Mouse (Mus musculus) G1E (cell line): ENCODE results near the gene Btbd7. TPM values are rescaled to one million over a fixed set of nuclear protein-coding genes. Genes with fewer than 3 reads are reported as not detected.

Experiments
- ATAC-seq: 2 replicates; pipeline ENCODE4 v1.8.0; 2016; ENCODE audit warnings: mild to moderate bottlenecking; ENCODE audit not compliant: insufficient number of reproducible peaks, poor library complexity, low FRiP score, severe bottlenecking; ENCODE audit errors: extremely low read depth
- DNase-seq: peaks from one replicate; pipeline ENCODE4 v3.0.0; 2012; ENCODE audit warnings: low spot score
- H3K27me3 ChIP-seq: 2 replicates; pipeline ENCODE4 v1.6.1; 2012; ENCODE audit warnings: mild to moderate bottlenecking, low read length, inconsistent platforms; ENCODE audit not compliant: insufficient read depth
- H3K36me3 ChIP-seq: replicated peaks from 2 replicates; pipeline ENCODE3; 2012; ENCODE audit warnings: mild to moderate bottlenecking, inconsistent platforms
- H3K4me1 ChIP-seq: 2 replicates; pipeline ENCODE4 v1.6.1; 2012; ENCODE audit warnings: low read depth, low read length, inconsistent platforms, mixed read lengths; ENCODE audit not compliant: insufficient read depth
- H3K4me3 ChIP-seq: 2 replicates; pipeline ENCODE4 v1.5.1; 2012; ENCODE audit warnings: low read depth, mild to moderate bottlenecking, inconsistent platforms, low read length, moderate library complexity, mixed read lengths
- H3K9me3 ChIP-seq: replicated peaks from 2 replicates; pipeline ENCODE4 v1.6.1; 2012; ENCODE audit warnings: inconsistent platforms
- CTCF ChIP-seq: IDR thresholded peaks from 2 replicates; pipeline ENCODE4 v1.5.1; 2012; ENCODE audit warnings: low read depth, low read length, inconsistent platforms, mixed read lengths
- GATA1 ChIP-seq: IDR thresholded peaks from 2 replicates; pipeline ENCODE4 v1.6.1; 2012; ENCODE audit warnings: borderline replicate concordance, low read length, inconsistent platforms, mixed read lengths
- GATA2 ChIP-seq: IDR thresholded peaks from 2 replicates; pipeline ENCODE4 v1.6.1; 2012; ENCODE audit warnings: low read depth, low read length, inconsistent platforms, borderline replicate concordance
- POLR2AphosphoS5 ChIP-seq: IDR thresholded peaks from 2 replicates; pipeline ENCODE4 v1.6.1; 2012; ENCODE audit warnings: low read depth, low read length, inconsistent platforms; ENCODE audit not compliant: insufficient replicate concordance
- TAL1 ChIP-seq: conservative IDR thresholded peaks from 2 replicates; pipeline ENCODE4 v1.6.1; 2012; ENCODE audit warnings: low read depth, low read length, inconsistent platforms, mixed read lengths
- polyA plus RNA-seq: library from polyadenylated mRNA; stranded (reverse); fragments of >175 nt; gene quantifications from 2 replicates; pipeline ENCODE4 v1.2.3, GENCODE M21; 2012
- total RNA-seq, 2 experiments: library from RNA; stranded (forward) in 1 of 2; stranded (reverse) in 1 of 2; fragments of 200-1000 nt in 1 of 2; fragments of >200 nt in 1 of 2; fragmentation: Nextera tagmentation in 1 of 2; gene quantifications; 2 replicates each; pipeline ENCODE4 v1.2.3; 2014 to 2017

The Btbd7 gene
- total and polyA plus RNA-seq, 3 experiments = 3.4 to 55.8 (median 39.9) TPM

DNA sequence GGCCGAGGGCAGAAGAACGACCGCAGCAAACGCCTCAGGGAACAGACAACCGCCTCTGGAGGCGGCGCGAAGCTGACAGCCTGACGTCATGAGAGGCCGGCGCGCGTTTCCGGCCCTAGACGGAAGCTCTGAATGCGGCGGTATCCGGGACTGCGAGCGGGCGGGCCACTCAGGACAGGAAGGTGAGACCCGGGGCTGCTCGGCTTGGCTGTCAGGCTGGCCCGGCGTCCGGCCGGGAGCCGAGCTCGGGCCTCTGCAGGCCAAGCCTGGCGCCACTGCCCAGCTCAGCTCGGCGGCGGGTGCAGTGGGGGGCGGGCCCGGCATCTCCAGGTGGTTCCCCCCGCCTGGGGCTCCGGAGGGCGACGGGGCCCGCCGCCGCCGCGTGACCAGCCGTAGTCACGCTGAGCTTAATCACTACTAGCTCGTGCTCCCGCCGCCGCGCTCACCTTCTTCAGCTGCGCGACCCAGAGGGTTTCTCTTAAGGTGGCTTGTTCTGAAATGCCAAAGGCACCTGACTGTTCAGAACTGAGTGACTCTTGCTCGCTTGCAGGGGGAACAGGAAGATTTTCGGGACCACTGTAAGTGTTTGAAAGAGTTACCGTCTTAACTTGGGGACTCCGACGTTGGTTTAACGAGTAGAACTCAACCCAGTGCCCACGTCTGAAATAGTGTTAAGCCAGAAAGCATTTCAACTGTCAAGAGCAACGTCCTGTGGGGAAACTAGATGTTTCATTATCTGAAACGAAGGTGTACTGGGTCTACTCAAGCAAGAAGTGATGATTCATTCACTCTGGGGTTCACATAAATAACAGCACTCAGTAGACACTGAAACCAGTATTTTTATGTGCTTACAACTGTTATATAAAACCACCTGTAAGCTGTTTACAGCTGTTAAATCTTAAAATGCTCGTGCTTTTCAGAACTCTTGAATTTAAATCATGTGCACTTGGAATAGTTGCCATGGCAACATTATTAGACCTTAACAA, 134.4 kb downstream of the Btbd7 start, which contains the start of the genes Moap1 and Tmem251:
Gene Moap1 (minus strand): TSS at position 73 of the 986 bp plus-strand sequence.
Gene Tmem251 (plus strand): TSS at position 174 of the 986 bp plus-strand sequence.
- DNase-seq (peak; percentile 99), ATAC-seq (peak; percentile 82)
- H3K36me3 ChIP-seq = peaks cover 70% of the 10 kb centered on the region

DNA sequence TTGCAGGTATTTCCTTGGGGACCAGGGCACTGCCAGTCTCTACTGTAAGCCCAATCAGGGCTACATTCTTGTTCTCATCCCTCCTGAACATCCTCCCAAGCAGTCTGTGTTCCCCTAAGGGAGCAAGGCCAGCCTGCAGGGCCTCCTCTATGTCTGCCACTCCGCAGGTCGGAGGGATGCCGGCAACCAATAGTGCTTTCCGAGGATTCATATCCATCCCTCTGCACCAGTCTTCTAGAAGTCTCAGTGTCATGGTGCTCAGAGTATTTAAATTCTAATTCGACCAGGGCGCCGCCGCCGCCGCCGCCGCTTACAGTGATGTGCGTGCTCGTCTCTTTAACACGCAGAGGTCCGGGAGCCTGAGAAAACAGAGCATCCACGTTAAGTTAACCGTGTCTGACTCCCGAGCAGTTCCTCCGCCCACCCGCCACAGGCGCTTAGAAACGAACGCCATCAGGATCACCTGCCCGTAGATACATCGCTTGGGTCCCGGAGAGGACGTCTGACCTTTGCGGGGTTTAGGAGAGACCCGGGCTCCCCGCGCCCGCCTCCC, 135.2 kb downstream of the Btbd7 start:
- Histone ChIP-seq H3K9me3 (no peaks in the 10 kb centered on the region), H3K36me3 (peaks cover 65% of the 10 kb centered on the region), H3K4me3 (peak overlapping the region; percentile 78), H3K4me1 (peaks cover 48% of the 10 kb centered on the region), H3K27me3 (no peaks in the 10 kb centered on the region)
- DNase-seq (no peak), ATAC-seq (peak; percentile 9)
- no peak for TF ChIP-seq TAL1
- no peak for TF ChIP-seq CTCF
- TF ChIP-seq GATA1 = no peak
- no peak for TF ChIP-seq GATA2
- no peak for TF ChIP-seq POLR2AphosphoS5

More for the DNA sequence above, 134.4 kb downstream of the Btbd7 start, which contains the start of the genes Moap1 and Tmem251:
- Histone ChIP-seq H3K27me3 (no peaks in the 10 kb centered on the region), H3K9me3 (no peaks in the 10 kb centered on the region), H3K4me3 (peak within 1 kb of the TSS; percentile 78), H3K4me1 (peaks cover 51% of the 10 kb centered on the region)
- TF ChIP-seq TAL1 (no peak), CTCF (no peak), POLR2AphosphoS5 (no peak), GATA1 (no peak), GATA2 (no peak)

DNA sequence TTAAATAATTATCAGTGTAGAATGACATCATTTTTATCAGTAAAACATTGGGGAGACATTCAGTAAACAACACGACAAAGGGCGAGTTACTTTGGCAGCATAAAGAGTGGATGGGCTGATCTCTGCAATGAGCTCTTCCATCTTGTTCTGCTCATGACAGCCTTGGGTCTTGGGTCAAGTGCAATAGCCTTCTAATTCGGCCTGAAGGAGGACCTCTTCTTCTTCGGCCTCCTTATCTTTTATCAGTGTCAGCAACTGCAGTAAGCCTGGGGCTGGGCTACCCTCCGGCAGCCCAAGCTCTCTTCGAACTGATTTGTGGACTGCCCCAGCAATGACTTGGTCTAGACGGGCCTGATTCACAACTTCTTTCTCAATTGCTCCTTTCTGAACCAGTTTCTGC, 136.2 kb downstream of the Btbd7 start:
- no peak for TF ChIP-seq GATA2
- TF ChIP-seq POLR2AphosphoS5 = no peak
- TF ChIP-seq GATA1 = no peak
- TF ChIP-seq CTCF = no peak
- no peak for TF ChIP-seq TAL1
- Histone ChIP-seq H3K4me1 (peaks cover 43% of the 10 kb centered on the region), H3K9me3 (no peaks in the 10 kb centered on the region), H3K27me3 (no peaks in the 10 kb centered on the region), H3K4me3 (no peak overlapping the region), H3K36me3 (peaks cover 55% of the 10 kb centered on the region)
- DNase-seq (no peak), ATAC-seq (no peak)

GRCm38 (mm10) chr12:102740285-102740684, 138.0 kb downstream of the Btbd7 start:
- DNase-seq = peak; percentile 28
- H3K27me3 ChIP-seq = no peaks in the 10 kb centered on the region
- ATAC-seq = no peak

DNA sequence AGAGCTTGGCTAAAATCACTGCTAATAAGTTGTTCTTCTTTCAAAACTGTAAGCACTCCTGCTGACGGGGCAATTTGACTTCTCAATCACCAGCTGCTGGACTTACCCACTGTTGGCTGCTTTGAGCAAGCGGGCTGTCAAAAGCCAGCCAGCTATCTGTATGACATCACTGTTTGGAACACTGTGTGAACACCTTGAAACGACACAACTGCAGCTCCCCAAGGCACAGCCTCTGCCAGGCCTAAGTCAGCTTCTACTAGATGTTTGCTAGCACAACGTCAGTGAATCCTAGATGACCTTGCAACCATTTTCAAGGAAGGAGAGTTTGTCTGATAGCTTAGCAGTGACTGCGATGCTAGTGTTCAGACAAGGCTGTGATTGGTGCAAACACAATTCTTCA, 139.2 kb downstream of the Btbd7 start:
- no peaks in the 10 kb centered on the region for H3K9me3 ChIP-seq
- H3K36me3 ChIP-seq = peaks cover 44% of the 10 kb centered on the region
- no peak for ATAC-seq
- TF ChIP-seq POLR2AphosphoS5 (no peak), GATA1 (no peak), CTCF (no peak), TAL1 (no peak), GATA2 (no peak)
- H3K4me1 ChIP-seq = peaks cover 18% of the 10 kb centered on the region
- DNase-seq = no peak
- H3K27me3 ChIP-seq = no peaks in the 10 kb centered on the region
- H3K4me3 ChIP-seq = no peak overlapping the region

More at GRCm38 (mm10) chr12:102740285-102740684, 138.0 kb downstream of the Btbd7 start:
- Histone ChIP-seq H3K36me3 (peaks cover 44% of the 10 kb centered on the region), H3K4me3 (no peak overlapping the region), H3K4me1 (peaks cover 28% of the 10 kb centered on the region), H3K9me3 (no peaks in the 10 kb centered on the region)
- no peak for TF ChIP-seq CTCF

DNA sequence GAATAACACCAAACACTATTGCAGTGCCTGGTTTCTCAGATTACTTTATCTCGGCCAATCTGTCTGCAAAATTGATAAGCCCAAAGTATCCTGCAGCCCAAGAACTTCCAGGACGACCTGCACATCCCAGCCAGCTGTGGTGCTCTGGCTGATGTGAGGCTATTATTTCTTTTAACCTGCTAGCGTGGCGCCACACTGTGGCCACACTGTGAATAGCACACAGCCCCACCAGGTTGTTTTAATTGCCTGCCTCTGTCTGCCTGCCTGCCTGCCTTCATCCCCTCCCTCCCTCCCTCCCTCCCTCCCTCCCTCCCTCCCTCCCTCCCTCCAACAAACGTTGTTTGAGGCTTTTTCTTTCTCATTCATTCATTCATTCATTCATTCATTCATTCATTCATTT, 144.9 kb downstream of the Btbd7 start:
- no peaks in the 10 kb centered on the region for H3K27me3 ChIP-seq
- no peaks in the 10 kb centered on the region for H3K9me3 ChIP-seq
- ATAC-seq (peak; percentile 36), DNase-seq (peak; percentile 57)
- H3K36me3 ChIP-seq = peaks cover 10% of the 10 kb centered on the region
- TF ChIP-seq POLR2AphosphoS5 (no peak), CTCF (peak; percentile 88), GATA2 (no peak)
- H3K4me3 ChIP-seq = no peak overlapping the region
- peaks cover 25% of the 10 kb centered on the region for H3K4me1 ChIP-seq
